Mouse (Mus musculus): ENCODE measurements around the gene Dnajc7.

- TF ChIP-seq CTCF (IDR thresholded peaks at IDR 0.05; ENCODE audit: control insufficient read depth, insufficient read depth, low read length) = no peak
- TF ChIP-seq POLR2A (IDR thresholded peaks at IDR 0.05; ENCODE audit: borderline replicate concordance, control insufficient read depth, low read depth, low read length) = no peak
Observed at GRCm38 (mm10) chr11:100550101-100550500, 69.9 kb downstream of the Dnajc7 start.

Measured in bone marrow, adult 2 months (tissue).